Mouse (Mus musculus): Measurements from ENCODE around the gene Spen. TPM values are rescaled to one million over a fixed set of nuclear protein-coding genes. Genes with fewer than 3 reads are reported as not detected.
A peak's percentile ranks its signal among the peaks of the same experiment; 100 is the strongest.

Gene Spen
- total RNA-seq, 2 experiments from 2014 or later: 32.7 to 32.9 TPM

DNA sequence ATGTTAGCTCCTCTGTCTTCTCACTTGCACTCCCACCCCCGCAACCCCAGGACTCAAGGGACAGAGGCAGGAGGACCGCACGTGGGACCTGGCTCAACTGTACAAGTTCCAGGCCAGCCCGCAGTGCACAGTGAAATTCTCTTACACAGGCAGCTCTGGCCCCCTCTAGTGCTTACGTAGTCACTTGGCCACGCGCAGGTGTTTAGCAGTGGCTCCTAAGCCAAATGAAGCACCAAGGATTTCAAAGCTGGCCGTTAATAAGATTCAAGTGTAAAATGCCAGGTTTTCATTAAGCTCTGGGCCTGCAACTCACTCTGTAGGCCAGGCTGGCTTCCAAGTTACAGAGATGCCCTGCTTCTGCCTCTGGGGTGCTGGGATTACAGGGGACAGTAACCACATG lies 59.0 kb downstream of the Spen start:
- DNase-seq (ENCODE audit: low spot score in 2 of 2): peak in 1 of 2 experiments; percentile 25

DNA sequence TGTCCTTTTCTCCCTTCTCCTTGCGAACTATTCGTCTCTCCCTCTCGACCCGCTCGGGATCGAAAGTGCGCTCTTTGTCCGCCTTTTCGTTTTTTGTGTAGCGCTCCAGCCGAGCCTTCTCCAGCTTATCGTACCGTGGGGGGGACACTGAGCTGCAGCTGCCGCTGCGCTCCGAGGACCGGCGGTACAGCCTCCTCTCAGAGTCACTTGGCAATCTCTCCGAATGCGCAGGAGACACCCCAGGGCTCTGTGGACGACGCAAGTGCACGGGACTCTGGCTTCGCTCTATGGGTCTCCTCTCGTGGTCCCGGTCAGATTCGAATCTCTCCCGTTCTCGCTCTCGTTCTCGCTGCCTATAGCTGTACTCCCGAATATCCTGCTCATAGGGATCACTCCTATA lies 59.6 kb downstream of the Spen start:
- no peak for DNase-seq (ENCODE audit: low spot score in 2 of 2)

DNA sequence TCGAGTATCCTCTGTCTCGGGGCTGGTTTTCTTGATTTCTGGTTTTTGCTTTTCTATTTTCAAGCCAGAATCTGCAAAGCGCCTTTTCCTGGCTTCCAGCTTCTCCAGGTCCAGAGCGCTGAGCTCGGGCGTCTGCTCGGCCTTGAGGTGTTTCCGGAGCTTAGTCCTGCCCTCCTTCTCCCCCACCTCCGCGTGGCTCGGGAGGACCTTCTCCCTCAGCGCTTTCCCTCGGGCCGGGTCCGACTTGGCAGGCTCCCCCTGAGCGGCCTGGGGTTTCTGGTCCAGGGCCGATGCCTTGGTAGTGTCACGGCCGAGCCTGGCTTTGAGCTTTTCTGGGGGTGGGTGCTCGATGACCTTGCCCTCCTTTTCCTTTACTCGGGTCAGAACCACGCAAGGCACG lies 60.2 kb downstream of the Spen start:
- DNase-seq (ENCODE audit: low spot score in 2 of 2): peak in 1 of 2 experiments; percentile 39

DNA sequence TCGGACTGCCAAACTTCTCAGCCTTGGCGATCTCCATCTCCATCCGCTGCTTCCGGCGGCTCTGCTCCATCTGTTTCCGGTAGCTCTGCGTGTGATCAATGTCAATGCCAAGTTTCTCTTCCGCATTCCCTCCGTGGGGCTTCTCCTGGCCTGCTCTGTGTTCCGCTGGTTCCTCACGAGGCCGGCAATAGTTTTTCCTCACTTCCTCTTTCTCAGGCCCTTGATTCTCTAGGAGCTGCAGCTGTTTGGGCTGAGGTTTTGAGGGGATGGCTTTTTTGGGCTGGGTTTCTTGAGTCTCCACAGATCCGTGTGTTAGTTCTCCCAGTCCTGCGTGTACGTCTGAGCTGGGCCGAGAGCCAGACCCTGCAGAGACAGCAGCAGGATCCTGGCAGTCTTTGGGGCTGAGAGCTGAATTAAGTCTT lies 60.7 kb downstream of the Spen start:
- peak in 1 of 2 experiments; percentile 71 for DNase-seq (ENCODE audit: low spot score in 2 of 2)

DNA sequence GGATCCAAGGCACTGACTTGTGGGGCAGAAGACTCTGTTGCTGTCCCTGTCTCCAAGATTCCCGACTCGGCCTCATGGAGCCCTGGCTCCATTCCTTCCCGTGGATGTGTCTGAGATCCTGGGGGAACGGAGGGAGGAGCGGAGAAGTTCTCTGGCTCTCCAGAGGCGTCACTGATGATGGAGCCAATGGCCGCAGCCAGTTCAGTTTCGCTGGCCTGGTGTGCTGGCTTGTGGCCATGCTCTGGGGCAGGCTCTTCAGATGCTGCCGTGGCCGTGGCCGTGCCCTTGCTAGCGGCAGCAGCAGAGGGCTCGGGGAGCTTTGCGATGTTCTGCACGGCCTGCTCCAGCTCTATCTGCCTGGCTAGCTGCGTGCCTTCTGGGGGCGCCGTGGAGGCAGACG lies 64.0 kb downstream of the Spen start:
- no peak for DNase-seq (ENCODE audit: low spot score in 2 of 2)

DNA sequence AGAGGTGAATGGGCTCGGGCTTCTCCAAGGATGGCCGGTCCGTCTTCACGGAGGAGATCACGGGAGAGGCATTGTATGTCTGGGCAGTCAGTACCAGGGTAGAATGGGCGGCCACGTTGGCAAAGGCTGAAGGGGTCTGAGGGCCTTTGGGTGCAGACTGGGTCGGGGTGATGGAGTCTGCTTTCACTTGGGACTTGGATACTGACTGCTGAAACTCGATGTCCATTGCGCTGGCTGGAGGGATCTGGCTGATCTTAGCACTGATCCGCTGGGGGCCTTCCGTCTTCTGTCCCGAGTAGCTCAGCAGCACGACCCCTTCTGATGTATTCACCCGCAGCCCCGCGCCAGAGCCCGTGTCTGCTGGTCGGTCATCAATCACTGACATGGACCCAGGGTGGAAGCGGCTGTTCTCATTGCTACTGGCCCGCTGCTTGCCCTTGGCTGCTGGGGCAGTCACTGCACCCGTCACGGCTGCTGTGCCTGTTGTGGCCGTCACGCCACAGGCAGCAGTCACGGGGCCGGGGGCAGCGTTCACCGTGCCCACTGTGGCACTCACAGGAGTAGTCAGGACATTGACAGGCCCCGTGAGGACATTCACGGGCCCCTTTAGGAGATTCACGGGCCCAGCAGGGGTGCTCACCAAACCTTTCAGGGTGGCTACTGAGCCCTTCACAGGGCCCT lies 65.6 kb downstream of the Spen start:
- DNase-seq (ENCODE audit: low spot score in 2 of 2): no peak

DNA sequence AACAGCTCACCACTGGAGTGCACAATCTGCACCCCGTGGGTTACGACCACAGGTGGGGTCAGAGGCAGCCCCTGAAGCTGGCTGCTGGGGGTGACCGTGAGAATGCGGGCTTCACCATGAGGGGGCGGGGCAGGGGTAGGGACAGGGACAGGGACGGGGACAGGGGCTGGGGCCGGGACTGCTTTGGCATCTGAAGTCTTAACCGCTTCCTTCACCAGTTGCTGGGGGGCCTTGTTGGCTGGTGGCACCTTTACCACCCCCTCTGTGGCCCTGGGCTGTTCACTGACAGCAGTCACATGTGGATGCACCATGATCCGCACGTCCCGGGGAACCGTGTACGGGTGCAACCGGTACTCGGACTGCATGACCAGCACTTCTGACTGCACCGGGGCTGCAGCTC lies 66.9 kb downstream of the Spen start:
- no peak for DNase-seq (ENCODE audit: low spot score in 2 of 2)

DNA sequence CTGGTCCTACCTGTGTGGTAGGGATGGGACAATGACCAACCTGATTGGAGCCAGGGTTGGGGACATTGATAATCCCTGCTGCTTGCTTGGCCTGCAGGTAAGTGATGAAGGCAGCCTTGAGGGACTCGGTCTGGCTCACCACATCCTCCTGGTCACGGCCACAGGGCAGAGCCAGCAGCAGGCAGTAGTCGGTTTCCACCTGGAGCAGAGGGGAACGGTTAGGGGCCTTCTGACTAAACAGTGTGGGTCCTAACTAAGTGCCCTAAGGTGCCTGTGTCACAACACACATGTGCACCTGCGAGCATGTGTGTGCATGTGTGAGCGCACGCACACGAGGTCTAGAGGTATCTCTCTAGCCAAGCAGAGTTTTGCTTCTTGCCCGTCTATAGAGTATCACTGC lies 69.1 kb downstream of the Spen start:
- no peak for DNase-seq (ENCODE audit: low spot score in 2 of 2)

DNA sequence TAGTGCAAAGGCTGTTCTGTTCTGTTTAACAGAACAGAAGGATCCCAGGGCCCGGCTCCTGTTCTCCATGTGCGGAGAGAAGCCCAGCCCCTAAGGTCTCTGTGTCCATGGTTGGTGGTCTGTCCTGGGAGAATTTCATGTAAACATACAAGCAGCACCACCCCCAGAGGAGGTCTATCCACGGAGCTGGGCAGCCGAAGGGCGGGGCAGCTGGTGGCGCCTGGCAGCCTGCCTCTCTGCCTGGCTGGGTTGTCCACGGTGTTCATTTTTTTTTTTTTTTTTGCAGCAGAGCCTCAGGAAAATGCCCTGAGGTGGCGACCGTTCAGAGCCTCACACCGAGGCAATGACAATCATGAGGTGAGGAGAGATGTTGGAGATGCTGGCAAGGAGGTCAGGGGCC lies 69.8 kb downstream of the Spen start:
- no peak for DNase-seq (ENCODE audit: low spot score in 2 of 2)

DNA sequence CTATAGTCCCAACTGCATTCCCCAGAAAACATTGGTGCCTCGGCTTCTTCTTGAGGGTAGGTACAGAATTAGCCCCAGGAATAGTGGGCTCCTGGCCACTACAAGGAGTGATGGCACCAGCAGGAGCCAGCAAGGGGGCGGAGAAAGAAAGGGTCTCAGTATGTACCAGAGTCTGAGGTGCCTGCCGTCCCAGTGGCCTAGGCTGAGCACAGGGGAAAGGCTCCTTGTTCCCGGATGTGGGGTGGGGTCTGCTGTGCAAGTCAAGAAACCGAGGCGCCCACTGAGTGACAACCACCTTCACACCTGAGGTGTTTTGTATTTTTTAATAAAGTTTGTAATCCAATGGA lies 70.8 kb downstream of the Spen start:
- DNase-seq (ENCODE audit: low spot score in 2 of 2): no peak

DNA sequence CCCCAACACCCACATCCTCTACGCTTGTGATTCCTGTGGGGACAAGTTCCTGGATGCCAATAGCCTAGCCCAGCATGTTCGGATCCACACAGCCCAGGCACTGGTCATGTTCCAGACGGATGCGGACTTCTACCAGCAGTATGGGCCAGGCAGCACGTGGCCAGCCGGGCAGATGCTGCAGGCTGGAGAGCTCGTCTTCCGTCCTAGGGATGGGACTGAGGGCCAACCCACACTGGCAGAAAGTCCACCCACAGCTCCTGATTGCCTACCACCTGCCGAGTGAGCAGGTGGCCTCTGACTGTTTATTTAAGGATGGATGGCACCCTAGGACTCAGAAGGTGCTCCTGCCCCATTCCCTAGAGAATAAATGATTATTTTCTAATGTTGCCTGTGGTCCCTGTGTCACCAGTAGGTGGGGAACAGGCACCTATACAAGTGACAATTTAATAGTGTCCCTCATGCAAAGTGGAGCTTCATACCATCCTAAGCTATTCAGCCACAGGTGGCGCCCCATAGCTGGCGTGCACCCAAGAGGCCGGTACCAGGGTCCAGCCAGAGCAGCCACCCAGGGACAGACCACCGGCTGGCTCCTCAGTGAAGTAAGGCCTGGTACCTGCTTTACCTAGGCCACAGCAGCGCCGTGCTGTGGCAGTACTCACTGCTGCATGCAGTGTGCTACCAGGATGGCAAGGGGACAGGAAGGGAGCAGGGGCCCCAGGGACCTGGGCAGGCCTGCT lies 71.4 kb downstream of the Spen start:
- DNase-seq (ENCODE audit: low spot score in 2 of 2): no peak

DNA sequence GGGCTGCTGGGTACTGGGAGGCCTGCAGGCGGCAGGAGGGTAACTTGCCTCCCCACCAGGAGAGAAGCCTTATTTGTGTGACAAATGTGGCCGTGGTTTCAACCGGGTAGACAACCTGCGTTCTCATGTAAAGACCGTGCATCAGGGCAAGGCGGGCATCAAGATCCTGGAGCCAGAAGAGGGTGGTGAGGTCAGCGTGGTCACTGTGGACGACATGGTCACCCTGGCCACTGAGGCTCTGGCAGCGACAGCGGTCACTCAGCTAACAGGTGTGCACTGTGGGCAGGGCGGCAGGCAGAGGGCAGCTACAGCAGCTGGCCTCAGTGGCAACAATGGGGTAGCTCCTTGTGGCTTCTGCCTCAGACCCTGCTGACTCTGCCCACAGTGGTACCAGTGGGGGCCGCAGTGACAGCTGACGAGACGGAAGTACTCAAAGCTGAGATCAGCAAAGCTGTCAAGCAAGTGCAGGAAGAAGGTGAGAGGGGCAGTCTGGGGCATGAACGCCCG lies 72.1 kb downstream of the Spen start:
- no peak for DNase-seq (ENCODE audit: low spot score in 2 of 2)

DNA sequence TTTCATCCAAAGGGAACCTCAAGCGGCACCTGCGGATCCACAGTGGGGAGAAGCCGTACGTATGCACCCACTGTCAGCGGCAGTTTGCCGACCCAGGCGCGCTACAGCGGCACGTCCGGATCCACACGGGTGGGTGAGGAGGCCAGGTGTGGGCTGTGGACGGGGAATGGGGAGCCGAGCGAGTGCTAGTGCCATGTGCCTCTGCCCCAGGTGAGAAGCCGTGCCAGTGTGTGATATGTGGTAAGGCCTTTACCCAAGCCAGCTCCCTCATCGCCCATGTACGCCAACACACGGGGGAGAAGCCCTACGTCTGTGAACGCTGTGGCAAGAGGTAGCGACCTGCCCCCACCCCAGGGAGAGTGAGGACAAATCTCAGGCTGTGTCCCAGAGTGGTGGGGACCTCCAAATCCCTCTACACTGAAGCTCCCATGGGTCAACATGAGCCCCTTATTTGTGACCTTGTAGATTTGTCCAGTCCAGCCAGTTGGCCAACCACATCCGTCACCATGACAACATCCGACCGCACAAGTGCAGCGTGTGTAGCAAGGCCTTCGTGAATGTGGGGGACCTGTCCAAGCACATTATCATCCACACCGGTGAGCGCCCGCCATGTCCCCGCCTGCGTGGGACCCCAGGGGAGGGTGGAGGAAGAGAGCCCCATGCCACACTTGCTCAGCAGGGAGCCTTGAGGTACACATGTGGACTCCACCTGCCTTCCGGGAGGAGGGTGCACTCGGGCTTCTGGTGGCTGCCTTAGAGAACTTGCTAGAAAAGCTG lies 72.7 kb downstream of the Spen start:
- no peak for DNase-seq (ENCODE audit: low spot score in 2 of 2)

DNA sequence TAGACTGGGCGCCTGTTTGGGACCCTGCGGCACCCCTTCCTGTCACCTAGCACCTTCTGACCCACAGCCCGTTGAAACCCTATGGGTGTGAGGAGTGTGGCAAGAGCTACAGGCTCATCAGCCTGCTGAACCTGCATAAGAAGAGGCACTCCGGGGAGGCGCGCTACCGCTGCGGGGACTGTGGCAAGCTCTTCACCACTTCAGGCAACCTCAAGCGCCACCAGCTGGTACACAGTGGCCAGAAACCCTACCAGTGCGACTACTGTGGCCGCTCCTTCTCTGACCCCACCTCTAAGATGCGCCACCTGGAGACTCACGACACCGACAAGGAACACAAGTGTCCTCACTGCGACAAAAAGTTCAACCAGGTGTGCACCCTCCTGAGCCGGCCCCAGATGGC lies 73.7 kb downstream of the Spen start:
- no peak for DNase-seq (ENCODE audit: low spot score in 2 of 2)

DNA sequence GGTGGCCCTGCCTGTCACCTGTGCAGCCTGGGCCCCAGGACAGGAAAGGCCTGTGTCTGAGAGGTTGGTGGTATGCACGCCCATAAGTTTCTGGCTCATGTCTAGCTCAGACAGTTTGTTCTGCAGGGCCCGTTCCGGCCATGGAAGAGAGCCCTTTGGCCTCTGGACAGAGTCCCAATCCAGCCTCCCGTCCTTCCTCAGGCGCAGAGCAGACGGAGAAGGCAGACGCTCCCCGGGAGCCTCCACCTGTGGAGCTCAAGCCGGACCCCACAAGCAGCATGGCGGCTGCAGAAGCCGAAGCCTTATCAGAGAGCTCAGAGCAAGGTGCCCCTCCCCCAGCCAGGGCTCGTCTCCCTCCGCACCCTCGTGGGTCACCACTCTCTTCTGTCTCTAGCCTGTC lies 74.9 kb downstream of the Spen start:
- DNase-seq (ENCODE audit: low spot score in 2 of 2): no peak

DNA sequence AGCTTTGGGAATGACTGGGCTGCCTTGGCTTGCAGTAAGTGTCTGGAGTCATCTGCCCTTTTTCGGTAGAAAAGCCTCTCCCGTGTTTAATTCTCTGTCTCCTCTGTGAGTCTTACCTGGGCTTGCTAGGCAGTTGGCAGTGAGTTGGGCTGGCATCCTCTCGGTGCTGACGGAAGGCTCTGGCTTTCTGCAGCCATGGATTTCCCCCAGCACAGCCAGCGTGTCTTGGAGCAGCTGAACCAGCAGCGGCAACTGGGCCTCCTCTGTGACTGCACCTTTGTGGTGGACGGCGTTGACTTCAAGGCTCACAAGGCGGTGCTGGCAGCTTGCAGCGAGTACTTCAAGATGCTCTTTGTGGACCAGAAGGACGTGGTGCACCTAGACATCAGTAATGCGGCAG lies 76.8 kb downstream of the Spen start:
- no peak for DNase-seq (ENCODE audit: low spot score in 2 of 2)

DNA sequence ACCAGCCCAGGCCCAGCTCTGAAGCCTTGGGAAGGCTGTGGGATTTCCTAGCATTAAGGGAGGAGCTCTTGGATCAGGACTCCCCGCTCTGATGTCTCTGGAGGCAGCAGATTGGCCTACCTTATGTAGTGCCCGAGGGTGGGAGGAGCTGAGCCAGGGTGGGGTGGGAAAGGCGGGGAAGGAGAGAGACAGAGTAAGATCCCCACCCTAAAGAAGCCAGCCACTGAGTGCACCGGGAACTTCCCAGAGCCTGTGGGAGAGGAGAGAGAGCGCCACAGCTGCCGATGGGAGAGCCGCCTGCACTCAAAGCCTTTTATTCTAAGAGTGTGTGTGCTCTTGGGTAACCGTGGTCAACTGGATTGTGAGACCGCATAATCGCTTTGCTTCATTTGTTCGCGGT lies 77.3 kb downstream of the Spen start:
- no peak for DNase-seq (ENCODE audit: low spot score in 2 of 2)

DNA sequence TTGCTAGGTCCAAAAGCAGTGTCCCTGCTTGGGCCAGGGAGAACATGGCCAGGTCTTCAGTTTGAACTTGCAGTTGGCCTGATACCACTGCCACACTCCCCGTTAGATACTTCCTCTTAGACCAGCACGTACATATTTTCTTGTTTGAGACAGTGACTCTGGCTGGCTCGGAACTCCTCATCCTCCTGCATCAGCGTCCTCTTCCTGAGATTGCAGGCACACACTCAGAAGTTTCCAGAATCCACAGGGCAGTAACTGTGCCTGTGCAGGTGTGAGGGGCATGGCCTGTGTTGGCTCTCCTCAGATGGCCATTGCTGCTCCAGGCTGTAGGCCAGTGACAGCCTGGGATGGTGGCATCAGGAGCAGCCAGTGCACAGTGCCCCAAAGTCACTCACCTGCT lies 77.9 kb downstream of the Spen start:
- DNase-seq (ENCODE audit: low spot score in 2 of 2): no peak

DNA sequence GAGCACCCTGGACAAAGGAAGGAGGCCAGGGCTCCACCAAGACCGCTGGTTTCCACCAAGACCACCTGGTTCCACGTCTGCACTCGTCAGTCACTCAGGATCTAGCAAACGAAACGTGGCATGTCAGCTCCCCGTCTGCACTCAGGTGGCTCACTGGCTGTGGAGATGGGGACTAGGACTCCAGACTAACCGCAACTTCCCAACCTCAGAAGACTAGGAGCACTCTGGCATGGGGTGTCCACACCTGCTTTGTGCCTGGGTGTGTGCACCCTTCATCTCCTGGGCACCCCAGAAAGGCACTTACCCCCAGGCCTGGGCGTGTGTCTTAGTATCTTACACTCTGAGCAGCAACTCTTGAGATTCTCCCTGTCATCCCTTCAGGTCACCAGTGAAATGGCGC lies 78.6 kb downstream of the Spen start:
- DNase-seq (ENCODE audit: low spot score in 2 of 2): no peak

DNA sequence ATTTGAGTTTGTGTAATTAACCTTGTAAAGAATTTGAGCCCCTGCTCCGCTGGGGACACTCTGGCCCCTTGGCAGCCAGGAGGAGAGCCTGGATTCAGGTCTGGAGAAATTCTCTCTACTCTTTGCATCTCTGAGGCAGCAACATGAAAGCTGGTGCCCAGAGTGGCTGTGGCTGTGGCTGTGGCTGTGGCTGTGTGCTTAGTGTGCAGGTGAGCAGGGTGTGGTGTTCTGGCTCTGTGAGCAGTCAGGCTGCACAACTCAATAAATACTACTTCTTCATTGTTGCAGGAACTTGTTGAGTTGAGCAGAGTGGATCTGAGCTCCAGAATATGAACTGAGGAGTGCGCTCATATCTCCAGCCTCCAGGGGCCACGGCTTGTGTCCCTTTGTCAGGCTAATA lies 79.5 kb downstream of the Spen start:
- no peak for DNase-seq (ENCODE audit: low spot score in 2 of 2)

DNA sequence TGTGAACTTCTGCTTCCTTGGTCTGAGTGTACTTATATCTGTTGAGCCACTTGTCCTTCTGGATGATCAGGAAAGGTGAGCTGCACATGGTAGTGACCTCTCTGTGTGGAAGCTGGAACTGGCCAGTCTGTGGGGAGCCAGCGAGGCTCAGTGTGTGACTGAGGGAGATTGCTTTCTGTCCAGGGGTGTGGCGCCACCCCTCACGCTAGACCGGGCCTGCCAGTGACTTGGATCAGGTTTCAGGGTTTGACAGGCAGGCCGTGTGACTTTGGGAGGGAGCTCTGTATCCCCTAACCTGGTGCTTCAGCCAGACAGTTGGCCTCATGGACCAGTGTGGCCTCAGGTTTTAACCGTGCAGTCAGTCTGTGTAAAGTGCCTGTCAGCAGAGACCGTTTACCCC lies 80.2 kb downstream of the Spen start:
- peak in 1 of 2 experiments; percentile 36 for DNase-seq (ENCODE audit: low spot score in 2 of 2)

All from gastrocnemius, postnatal 4 days (tissue).